Mouse (Mus musculus) lung, postnatal 0 days (tissue): Measurements from ENCODE around the gene Psmb3.

Experiments used
- CTCF ChIP-seq: IDR thresholded peaks from 2 replicates; pipeline ENCODE4 v1.5.1; 2016; ENCODE audit warnings: antibody characterized with exemption, mild to moderate bottlenecking
- EP300 ChIP-seq: IDR thresholded peaks from 2 replicates; pipeline ENCODE4 v1.6.1; 2016; ENCODE audit warnings: antibody characterized with exemption, mild to moderate bottlenecking, control low read depth

- no peak for TF ChIP-seq EP300
- TF ChIP-seq CTCF = no peak
Observed at GRCm38 (mm10) chr11:97747773-97748172, 44.6 kb downstream of the Psmb3 start.
